Comparison of ENCODE assay signal across 9 mouse cellular contexts in genomic region chr8:70438423-70438822, GRCm38 (mm10). TPM values are rescaled to one million over a fixed set of nuclear protein-coding genes. Genes with fewer than 3 reads are reported as not detected.
DNase-seq lines count a peak whose midpoint lies in the region; ATAC-seq and TF ChIP-seq lines count a peak whose summit lies in the region.
"Had no signal": no experiment of that assay in that cellular context is flagged by ENCODE, and none has a peak within 500 bp of the region (broad histone marks: within the 10 kb centered on the region; RNA-seq: fewer than 3 reads in every experiment).

No protein-coding gene starts in this region.

- no peak overlapping the region for H3K4me3 ChIP-seq in lung, postnatal 0 days (ENCODE audit: low read depth, low read length)
- H3K4me3 ChIP-seq in liver, embryonic 13.5 days (replicated peaks) = peak overlapping the region; percentile 68
- H3K4me3 ChIP-seq in stomach, embryonic 16.5 days (replicated peaks; ENCODE audit: low read length) = peak overlapping the region; percentile 69

- no peak for ATAC-seq in lung, postnatal 0 days
- ATAC-seq in liver, embryonic 13.5 days (ENCODE audit: low read depth) = no peak
- no peak for ATAC-seq in stomach, embryonic 16.5 days (ENCODE audit: insufficient read depth, low FRiP score)

- peak; percentile 69 for DNase-seq in cerebellum, adult 9-11 months
- no peak for DNase-seq in cerebellum, adult 8-10 months
- peak; percentile 21 for DNase-seq in lung, postnatal 0 days (ENCODE audit: low spot score)
- no peak for DNase-seq in lung, postnatal 4 days
- DNase-seq in liver, embryonic 13.5 days = no peak
- no peak for DNase-seq in left cerebral cortex, adult 11 months (ENCODE audit: low spot score)
- no peak for DNase-seq in adrenal gland, adult 2 months

- H3K9me3 ChIP-seq in lung, postnatal 0 days (ENCODE audit: low read length) = no peaks in the 10 kb centered on the region
- no peaks in the 10 kb centered on the region for H3K9me3 ChIP-seq in liver, embryonic 13.5 days (replicated peaks)
- no peaks in the 10 kb centered on the region for H3K9me3 ChIP-seq in stomach, embryonic 16.5 days (replicated peaks; ENCODE audit: control insufficient read depth, low read length)

- TF ChIP-seq CTCF in lung, postnatal 0 days (IDR thresholded peaks at IDR 0.05) = no peak

- no peak for TF ChIP-seq EP300 in lung, postnatal 0 days (IDR thresholded peaks at IDR 0.05)

- no peak overlapping the region for H3K9ac ChIP-seq in lung, postnatal 0 days (replicated peaks; ENCODE audit: low read depth)
- H3K9ac ChIP-seq in liver, embryonic 13.5 days = peak overlapping the region; percentile 79
- peak overlapping the region; percentile 80 for H3K9ac ChIP-seq in stomach, embryonic 16.5 days (ENCODE audit: low read length)

- H3K4me2 ChIP-seq in lung, postnatal 0 days (replicated peaks; ENCODE audit: low read depth, low read length) = peak overlapping the region; percentile 84; the same call in 1 of the 2 replicates
- peak overlapping the region; percentile 93 for H3K4me2 ChIP-seq in liver, embryonic 13.5 days
- peak overlapping the region; percentile 88 for H3K4me2 ChIP-seq in stomach, embryonic 16.5 days (ENCODE audit: low read depth, low read length)

- peaks cover 6% of the 10 kb centered on the region; the same call in 1 of the 2 replicates for H3K4me1 ChIP-seq in lung, postnatal 0 days (ENCODE audit: insufficient read depth, low read depth, low read length)
- H3K4me1 ChIP-seq in liver, embryonic 13.5 days (replicated peaks) = peaks cover 54% of the 10 kb centered on the region
- peaks cover 15% of the 10 kb centered on the region for H3K4me1 ChIP-seq in stomach, embryonic 16.5 days (ENCODE audit: control insufficient read depth, insufficient read depth, low read length)

- H3K27ac ChIP-seq in lung, postnatal 0 days (ENCODE audit: low read length) = no peak overlapping the region
- no peak overlapping the region for H3K27ac ChIP-seq in liver, embryonic 13.5 days
- no peak overlapping the region for H3K27ac ChIP-seq in stomach, embryonic 16.5 days (ENCODE audit: low read length)

- H3K27me3 ChIP-seq in lung, postnatal 0 days (replicated peaks; ENCODE audit: insufficient read depth, low read length) = no peaks in the 10 kb centered on the region
- H3K27me3 ChIP-seq in liver, embryonic 13.5 days = no peaks in the 10 kb centered on the region
- no peaks in the 10 kb centered on the region for H3K27me3 ChIP-seq in stomach, embryonic 16.5 days (ENCODE audit: control insufficient read depth, insufficient read depth, low read length)

- WGBS in lung, postnatal 0 days = 89% methylated on average over 2 of the region's 2 CpGs
- 79% methylated on average over 2 of the region's 2 CpGs for WGBS in liver, embryonic 13.5 days (ENCODE audit: insufficient replicate concordance)
- WGBS in stomach, embryonic 16.5 days = 89% methylated on average over 2 of the region's 2 CpGs

- H3K36me3 ChIP-seq in lung, postnatal 0 days (ENCODE audit: insufficient read depth, low read length) = no peaks in the 10 kb centered on the region
- no peaks in the 10 kb centered on the region for H3K36me3 ChIP-seq in liver, embryonic 13.5 days
- H3K36me3 ChIP-seq in stomach, embryonic 16.5 days (ENCODE audit: control insufficient read depth, insufficient read depth, low read length) = no peaks in the 10 kb centered on the region

RNA-seq across cellular contexts. Expression of gene Crtc1, which starts 1.0 kb away (rescaled TPM):
- polyA plus RNA-seq in lung, postnatal 0 days (2015; fragmentation: Nextera tagmentation; extraction: Ambion mirVana) = 5.1 and 7.0 TPM in 2 replicates
- polyA plus RNA-seq in liver, embryonic 13.5 days (2015; fragmentation: Nextera tagmentation; extraction: Ambion mirVana) = 3.9 and 4.9 TPM in 2 replicates
- 13.9 and 16.2 TPM in 2 replicates for polyA plus RNA-seq in stomach, embryonic 16.5 days (2015; fragmentation: Nextera tagmentation; extraction: Ambion mirVana)
- total RNA-seq in adrenal gland, adult 2 months (2021) = 10 to 100 TPM; 20.6 to 25.0 TPM
- 48.5 and 50.5 TPM in 2 replicates for polyA plus RNA-seq in adrenal gland, adult 2 months (2012; rRNA removed)

RNA-seq across cellular contexts. Expression of gene Klhl26, which starts 38.3 kb away (rescaled TPM):
- polyA plus RNA-seq in lung, postnatal 0 days (2015; fragmentation: Nextera tagmentation; extraction: Ambion mirVana) = 19.0 and 21.6 TPM in 2 replicates
- 6.7 and 7.0 TPM in 2 replicates for polyA plus RNA-seq in liver, embryonic 13.5 days (2015; fragmentation: Nextera tagmentation; extraction: Ambion mirVana)
- polyA plus RNA-seq in stomach, embryonic 16.5 days (2015; fragmentation: Nextera tagmentation; extraction: Ambion mirVana) = 24.2 and 24.9 TPM in 2 replicates
- total RNA-seq in adrenal gland, adult 2 months (2021) = 10 to 100 TPM; 21.7 to 25.8 TPM
- 119 and 121 TPM in 2 replicates for polyA plus RNA-seq in adrenal gland, adult 2 months (2012; rRNA removed)

RNA-seq across cellular contexts. Expression of gene Tmem59l, which starts 48.7 kb away (rescaled TPM):
- 4.1 and 5.2 TPM in 2 replicates for polyA plus RNA-seq in lung, postnatal 0 days (2015; fragmentation: Nextera tagmentation; extraction: Ambion mirVana)
- 0.14 and 0.33 TPM in 2 replicates for polyA plus RNA-seq in liver, embryonic 13.5 days (2015; fragmentation: Nextera tagmentation; extraction: Ambion mirVana)
- polyA plus RNA-seq in stomach, embryonic 16.5 days (2015; fragmentation: Nextera tagmentation; extraction: Ambion mirVana) = 2.8 and 4.3 TPM in 2 replicates
- 10 to 100 TPM; 16.8 to 24.3 TPM for total RNA-seq in adrenal gland, adult 2 months (2021)
- polyA plus RNA-seq in adrenal gland, adult 2 months (2012; rRNA removed) = 42.9 and 55.8 TPM in 2 replicates
- total RNA-seq: common myeloid progenitor, adult 5-6 weeks had no signal

RNA-seq across cellular contexts. Expression of gene Crlf1, which starts 54.5 kb away (rescaled TPM):
- polyA plus RNA-seq in lung, postnatal 0 days (2015; fragmentation: Nextera tagmentation; extraction: Ambion mirVana) = 98.7 and 112 TPM in 2 replicates
- polyA plus RNA-seq in liver, embryonic 13.5 days (2015; fragmentation: Nextera tagmentation; extraction: Ambion mirVana) = 3.2 and 3.6 TPM in 2 replicates
- polyA plus RNA-seq in stomach, embryonic 16.5 days (2015; fragmentation: Nextera tagmentation; extraction: Ambion mirVana) = 3.4 and 4.9 TPM in 2 replicates
- total RNA-seq in adrenal gland, adult 2 months (2021) = 1 to 10 TPM in 1 of 2 experiments, under 1 TPM in 1; 0.58 to 1.4 TPM
- 0.58 and 1.2 TPM in 2 replicates for polyA plus RNA-seq in adrenal gland, adult 2 months (2012; rRNA removed)
- total RNA-seq: common myeloid progenitor, adult 5-6 weeks had no signal

Comparison
In these comparisons a context has a peak if more than half of its experiments do, and no peak if none do; other contexts are left out.
1. DNase-seq: peak in cerebellum, adult 9-11 months (single experiment) and lung, postnatal 0 days (single experiment); none in cerebellum, adult 8-10 months (single experiment), lung, postnatal 4 days (0 of 2), liver, embryonic 13.5 days (single experiment), left cerebral cortex, adult 11 months (single experiment) and adrenal gland, adult 2 months (single experiment).
2. Peak in every context shown above with its lines, with median percentiles within 50 percentile points of each other: H3K4me2 ChIP-seq.